Mouse (Mus musculus) liver, embryonic 14.5 days (tissue): ENCODE data around the gene Anapc11. TPM values are rescaled to one million over a fixed set of nuclear protein-coding genes. Genes with fewer than 3 reads are reported as not detected.

ENCODE experiments used
- ATAC-seq: fragments of 200-750 bp; cut with Nextera tagmentation; 2 replicates; pipeline ENCODE4 v1.8.0; 2017; ENCODE audit warnings: moderate number of reproducible peaks, mild to moderate bottlenecking, moderate library complexity; ENCODE audit not compliant: insufficient read depth
- DNase-seq, 3 experiments: peaks; one replicate each; pipeline ENCODE4 v3.0.0-alpha.2; 2012 to 2013; ENCODE audit warnings: low read depth in 3 of 3, low spot score in 3 of 3
- H3K27ac ChIP-seq: fragments of 300-500 bp; sonication (generic); 2 replicates; pipeline ENCODE4 v1.5.1; 2014; ENCODE audit warnings: moderate library complexity, mild to moderate bottlenecking, control low read depth, inconsistent platforms
- H3K27me3 ChIP-seq: fragments of 300-500 bp; sonication (generic); 2 replicates; pipeline ENCODE4 v1.6.1; 2014; ENCODE audit warnings: mild to moderate bottlenecking, low read length, moderate library complexity; ENCODE audit not compliant: control insufficient read depth, insufficient read depth
- H3K36me3 ChIP-seq: fragments of 300-500 bp; sonication (generic); replicated peaks from 2 replicates; pipeline ENCODE4 v1.6.1; 2014; ENCODE audit warnings: low read depth; ENCODE audit not compliant: control insufficient read depth, insufficient read depth
- H3K4me1 ChIP-seq, 2 experiments: fragments of 200-500 bp in 1 of 2; fragments of 300-500 bp in 1 of 2; sonication (generic) in 1 of 2; replicated peaks; 2 replicates each; pipeline ENCODE4 v1.6.1; 2012 to 2014; ENCODE audit warnings: antibody characterized with exemption in 1 of 2, inconsistent platforms in 1 of 2, low read length in 1 of 2; ENCODE audit not compliant: control insufficient read depth in 2 of 2, insufficient read depth in 2 of 2
- H3K4me2 ChIP-seq: fragments of 300-500 bp; sonication (generic); 2 replicates; pipeline ENCODE4 v1.6.1; 2014; ENCODE audit warnings: low read depth, mild to moderate bottlenecking, control low read depth, moderate library complexity
- H3K4me3 ChIP-seq, 2 experiments: fragments of 200-500 bp in 1 of 2; fragments of 300-500 bp in 1 of 2; sonication (generic) in 1 of 2; 2 replicates each; pipeline ENCODE4 v1.5.1; 2012 to 2014; ENCODE audit warnings: low read depth in 2 of 2, low read length in 2 of 2, mild to moderate bottlenecking in 2 of 2, control low read depth in 1 of 2, inconsistent platforms in 1 of 2, moderate library complexity in 1 of 2; ENCODE audit not compliant: insufficient read depth in 1 of 2
- H3K9ac ChIP-seq: fragments of 300-500 bp; sonication (generic); replicated peaks from 2 replicates; pipeline ENCODE4 v1.6.1; 2014; ENCODE audit warnings: mild to moderate bottlenecking, control low read depth, moderate library complexity
- H3K9me3 ChIP-seq: fragments of 300-500 bp; sonication (generic); 2 replicates; pipeline ENCODE4 v1.6.1; 2016; ENCODE audit warnings: low read length, mixed read lengths; ENCODE audit not compliant: control insufficient read depth
- CTCF ChIP-seq: IDR thresholded peaks from 2 replicates; pipeline ENCODE4 v1.5.1; 2016; ENCODE audit warnings: antibody characterized with exemption, low read depth, control low read depth
- EP300 ChIP-seq: IDR thresholded peaks from 2 replicates; pipeline ENCODE4 v1.6.1; 2016; ENCODE audit warnings: antibody characterized with exemption, low read depth
- WGBS: fragments of 180-500 bp; shearing (Covaris S2); extraction: QIAGEN DNeasy Blood & Tissue Kit; methylation state at CpG from one replicate; pipeline ENCODE4 v1.1.7; 2014; ENCODE audit not compliant: insufficient replicate concordance; 5-methylcytosine and 5-hydroxymethylcytosine counted together
- polyA plus RNA-seq, 2 experiments: library from polyadenylated mRNA; depleted of rRNA in 1 of 2; stranded (reverse) in 1 of 2; unstranded in 1 of 2; fragments of >200 nt; fragmentation: Nextera tagmentation in 1 of 2; extraction: Ambion mirVana in 1 of 2; gene quantifications; 2 replicates each; pipeline versions ENCODE4 v1.2.1 to v1.2.3; 2012 to 2014

Gene Anapc11
- polyA plus RNA-seq, 2 experiments = 60.4 to 93.5 TPM

DNA sequence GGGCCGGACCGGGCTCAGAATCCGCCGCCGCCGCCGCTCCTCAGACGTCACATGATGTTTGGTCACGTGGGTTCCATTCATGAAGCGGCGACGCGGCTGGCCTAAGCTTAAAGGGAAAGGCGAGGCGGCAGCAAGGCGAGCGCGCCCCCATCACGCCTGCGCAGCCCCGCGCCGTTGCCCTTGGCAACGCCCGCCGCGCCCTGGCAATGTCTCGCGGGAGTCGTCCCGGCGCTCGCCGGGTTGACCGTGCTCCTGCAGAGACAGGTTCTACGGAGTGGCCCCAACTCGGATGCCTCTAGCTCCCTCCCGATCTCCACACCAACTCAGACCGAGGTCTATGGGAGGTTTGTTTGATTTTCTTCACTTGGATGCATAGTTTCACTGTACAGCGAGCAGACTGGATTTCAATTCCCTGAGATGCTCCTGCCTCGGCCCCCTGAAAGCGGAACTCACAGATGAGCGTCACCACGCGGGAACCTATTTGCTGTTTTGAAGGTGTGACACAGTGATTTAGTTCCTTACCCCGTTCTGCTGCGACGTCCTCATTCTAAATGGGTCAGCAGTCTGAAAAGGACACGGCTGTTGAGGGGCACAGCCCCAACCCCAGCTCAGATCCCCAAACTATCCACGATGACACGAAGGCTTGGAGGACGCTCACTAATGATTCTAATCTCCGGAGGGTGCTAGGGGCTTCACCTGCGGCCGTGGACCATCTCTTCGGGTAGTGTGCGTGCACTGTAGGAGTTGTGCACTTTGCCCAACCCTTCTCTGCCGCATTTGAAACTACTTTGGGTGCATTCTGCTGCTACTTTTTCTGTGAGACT is 35.5 kb downstream of the Anapc11 start, which contains the start of gene Mafg:
Gene Mafg (minus strand): TSS at position 81 of the 824 bp plus-strand sequence.
- Histone ChIP-seq H3K4me1 (peaks cover 33 to 39% of the 10 kb centered on the region in 2 experiments), H3K4me2 (peak within 1 kb of the TSS; percentile 75), H3K36me3 (peaks cover 6% of the 10 kb centered on the region), H3K27me3 (no peaks in the 10 kb centered on the region), H3K9me3 (no peaks in the 10 kb centered on the region), H3K27ac (peak within 1 kb of the TSS; percentile 99), H3K9ac (peak within 1 kb of the TSS; percentile 99), H3K4me3 (peak within 1 kb of the TSS; percentile 64 to 89)
- 10% methylated on average over 58 of the region's 58 CpGs for WGBS
- DNase-seq (peak; percentile 92 to 93 (median 93)), ATAC-seq (peak; percentile 76)
- TF ChIP-seq CTCF (no peak), EP300 (no peak)

DNA sequence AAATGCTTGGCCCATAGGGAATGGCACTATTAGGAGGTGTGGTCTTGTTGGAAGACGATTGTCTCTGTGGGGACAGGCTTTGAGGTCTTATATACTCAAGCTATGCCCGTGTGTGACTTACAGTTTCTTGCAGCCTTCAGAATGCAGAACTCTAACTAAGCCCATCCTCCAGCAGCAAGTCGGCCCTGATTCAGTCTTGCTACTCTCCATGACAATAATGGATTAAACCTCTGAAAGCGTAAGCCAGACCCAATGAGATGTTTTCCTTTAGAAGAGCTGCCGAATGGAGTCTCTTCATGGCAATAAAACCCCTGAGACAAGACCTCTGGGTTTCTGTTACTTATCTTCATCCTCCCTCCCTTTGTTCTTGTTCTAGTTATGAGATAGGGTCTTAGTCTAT is 36.6 kb downstream of the Anapc11 start:
- WGBS = 77% methylated on average over 5 of the region's 5 CpGs
- no peaks in the 10 kb centered on the region for H3K27me3 ChIP-seq
- H3K9me3 ChIP-seq = no peaks in the 10 kb centered on the region
- peaks cover 24 to 31% of the 10 kb centered on the region in 2 experiments for H3K4me1 ChIP-seq
- H3K4me3 ChIP-seq = no peak overlapping the region; a peak in 1 of 4 replicates
- no peaks in the 10 kb centered on the region for H3K36me3 ChIP-seq
- TF ChIP-seq EP300 = no peak
- DNase-seq = no peak
- H3K27ac ChIP-seq = no peak overlapping the region
- peak overlapping the region; percentile 75 for H3K4me2 ChIP-seq
- ATAC-seq = no peak
- peak overlapping the region; percentile 9 for H3K9ac ChIP-seq

DNA sequence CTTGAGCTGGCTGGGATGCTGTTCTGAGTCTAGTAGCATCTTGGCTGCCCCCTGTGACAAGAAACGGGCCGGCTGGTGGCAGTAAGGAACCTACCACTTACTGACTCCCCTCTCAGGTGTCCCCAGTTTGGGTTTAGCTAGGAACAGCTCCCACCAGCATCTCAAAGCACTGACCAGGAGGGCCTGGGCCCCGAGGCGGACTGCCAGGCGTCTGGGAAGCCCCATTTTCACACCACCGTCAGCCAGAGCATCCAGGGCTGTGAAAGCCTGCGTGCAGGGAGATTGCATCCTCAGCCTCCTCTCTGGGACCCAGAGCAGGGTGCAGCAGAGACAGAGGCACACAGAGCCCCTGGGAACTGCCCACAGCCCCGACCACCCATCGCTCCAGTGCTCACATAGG is 43.0 kb downstream of the Anapc11 start:
- Histone ChIP-seq H3K4me1 (peaks cover 7 to 8% of the 10 kb centered on the region in 2 experiments), H3K27me3 (no peaks in the 10 kb centered on the region; the same call in none of the 2 replicates), H3K9ac (no peak overlapping the region), H3K4me2 (no peak overlapping the region), H3K9me3 (no peaks in the 10 kb centered on the region), H3K4me3 (no peak overlapping the region), H3K36me3 (no peaks in the 10 kb centered on the region), H3K27ac (no peak overlapping the region)
- TF ChIP-seq CTCF (no peak), EP300 (no peak)
- DNase-seq (no peak), ATAC-seq (no peak)
- WGBS = 57% methylated on average over 9 of the region's 9 CpGs

DNA sequence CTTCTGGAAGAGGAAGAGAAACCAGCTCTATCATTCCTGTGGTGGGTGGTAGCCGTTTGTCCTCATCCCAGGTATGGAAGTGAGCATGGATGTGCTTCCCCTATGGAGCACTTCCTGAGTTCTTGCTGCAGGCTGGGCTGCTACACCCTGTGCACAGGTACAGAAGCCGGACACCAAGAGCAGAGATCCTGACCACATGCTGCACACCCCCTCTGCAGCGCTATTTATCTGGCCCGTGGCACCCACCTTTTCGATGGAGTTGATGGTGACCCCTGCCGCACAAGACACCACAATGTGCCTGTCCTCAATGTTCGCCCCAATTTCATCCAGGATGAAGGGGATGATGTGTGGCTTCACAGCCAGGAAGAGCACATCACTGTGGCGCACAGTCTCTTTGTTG is 43.6 kb downstream of the Anapc11 start:
- no peak for DNase-seq
- peaks cover 7 to 8% of the 10 kb centered on the region in 2 experiments for H3K4me1 ChIP-seq
- no peak for TF ChIP-seq CTCF
- TF ChIP-seq EP300 = no peak
- H3K27me3 ChIP-seq = no peaks in the 10 kb centered on the region; the same call in none of the 2 replicates
- ATAC-seq = no peak
- no peaks in the 10 kb centered on the region for H3K9me3 ChIP-seq
- no peak overlapping the region for H3K27ac ChIP-seq
- no peaks in the 10 kb centered on the region for H3K36me3 ChIP-seq
- H3K4me2 ChIP-seq = no peak overlapping the region
- H3K9ac ChIP-seq = no peak overlapping the region
- 67% methylated on average over 8 of the region's 8 CpGs for whole genome bisulfite sequencing
- H3K4me3 ChIP-seq = no peak overlapping the region

DNA sequence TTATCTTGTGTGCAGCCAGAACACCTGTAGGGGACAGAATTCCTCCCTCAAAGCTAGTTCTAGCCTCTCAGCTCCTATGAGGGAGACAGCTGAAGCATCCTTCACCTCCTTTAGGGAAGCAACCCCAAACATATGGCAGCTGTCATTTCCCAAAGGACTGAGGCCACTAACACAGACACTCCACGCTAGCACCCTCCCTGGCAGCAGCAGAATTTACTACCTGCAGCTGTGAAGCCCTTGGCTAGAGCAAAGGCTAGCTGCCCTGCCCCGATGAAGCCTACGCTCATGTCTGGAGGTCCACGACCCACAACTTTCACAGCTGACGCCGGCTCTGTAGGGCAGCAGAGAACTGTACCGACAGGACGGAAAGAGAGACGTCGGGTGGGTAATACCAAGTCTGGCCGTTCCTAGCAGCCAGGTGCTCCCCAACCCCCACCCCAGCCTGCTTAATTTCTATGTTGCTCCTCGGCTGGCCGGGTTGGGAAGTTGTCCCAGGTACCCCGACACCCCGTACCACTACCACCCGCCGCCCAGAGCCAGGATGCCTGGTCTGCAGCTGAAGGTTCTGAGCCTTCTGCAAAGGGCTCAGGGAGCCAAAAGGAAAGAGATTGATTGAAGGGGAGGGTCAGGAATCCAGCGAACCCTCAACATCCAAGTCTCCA is 44.8 kb downstream of the Anapc11 start:
- Histone ChIP-seq H3K4me3 (peak overlapping the region; percentile 60 to 66), H3K36me3 (no peaks in the 10 kb centered on the region), H3K4me1 (peaks cover 7 to 8% of the 10 kb centered on the region in 2 experiments), H3K4me2 (peak overlapping the region; percentile 97), H3K9ac (peak overlapping the region; percentile 58), H3K9me3 (no peaks in the 10 kb centered on the region), H3K27ac (no peak overlapping the region), H3K27me3 (peaks cover 1% of the 10 kb centered on the region)
- WGBS = 3% methylated on average over 18 of the region's 18 CpGs
- TF ChIP-seq CTCF = no peak; the same call in 1 of the 2 replicates
- no peak for TF ChIP-seq EP300
- DNase-seq = no peak
- ATAC-seq = peak; percentile 59
